Mouse (Mus musculus) spleen, adult 2 months (tissue): ENCODE results near the gene Map4. TPM values are rescaled to one million over a fixed set of nuclear protein-coding genes. Genes with fewer than 3 reads are reported as not detected.

ENCODE experiments used
- DNase-seq, 2 experiments: peaks; one replicate each; pipeline versions ENCODE4 v3.0.0 to v3.0.0-alpha.2; 2012 to 2021; ENCODE audit warnings: low spot score in 2 of 2, low read depth in 1 of 2
- H3K27ac ChIP-seq: fragments of 200-500 bp; 2 replicates; pipeline ENCODE4 v1.5.1; 2012; ENCODE audit warnings: low read length, inconsistent platforms; ENCODE audit not compliant: insufficient read depth
- H3K27me3 ChIP-seq: fragments of 200-500 bp; 2 replicates; pipeline ENCODE4 v1.6.1; 2012; ENCODE audit warnings: mild to moderate bottlenecking, moderate library complexity, low read length, inconsistent platforms; ENCODE audit not compliant: control insufficient read depth, insufficient read depth
- H3K36me3 ChIP-seq: fragments of 200-500 bp; 2 replicates; pipeline ENCODE4 v1.6.1; 2012; ENCODE audit warnings: mild to moderate bottlenecking, low read length, inconsistent platforms; ENCODE audit not compliant: control insufficient read depth, insufficient read depth
- H3K4me1 ChIP-seq: fragments of 200-500 bp; 2 replicates; pipeline ENCODE4 v1.6.1; 2011; ENCODE audit warnings: inconsistent platforms; ENCODE audit not compliant: control insufficient read depth, insufficient read depth, insufficient read length
- H3K4me3 ChIP-seq: fragments of 200-500 bp; 2 replicates; pipeline ENCODE4 v1.5.1; 2011; ENCODE audit warnings: mild to moderate bottlenecking, inconsistent platforms; ENCODE audit not compliant: insufficient read depth, insufficient read length; ENCODE audit errors: extremely low read depth
- CTCF ChIP-seq: fragments of 200-500 bp; IDR thresholded peaks from 2 replicates; pipeline ENCODE4 v1.5.1; 2011; ENCODE audit warnings: mild to moderate bottlenecking, inconsistent platforms; ENCODE audit not compliant: insufficient read depth, insufficient read length, insufficient replicate concordance; ENCODE audit errors: extremely low read depth
- POLR2A ChIP-seq: fragments of 200-500 bp; IDR thresholded peaks from 2 replicates; pipeline ENCODE4 v1.6.1; 2011; ENCODE audit warnings: low read depth, low read length, inconsistent platforms
- WGBS: fragments of 180-500 bp; shearing (Covaris S2); methylation state at CpG from one replicate; pipeline ENCODE4 v1.1.7; 2018; 5-methylcytosine and 5-hydroxymethylcytosine counted together
- polyA plus RNA-seq: library from polyadenylated mRNA; depleted of rRNA; stranded (reverse); fragments of >200 nt; gene quantifications from 2 replicates; pipeline ENCODE4 v1.2.3, GENCODE M21; 2012

Map4 gene
- polyA plus RNA-seq, 1 experiment, result 103 TPM

GRCm38 (mm10) chr9:110047857-110048256, 116.6 kb downstream of the Map4 start:
- no peak for TF ChIP-seq CTCF
- no peak for TF ChIP-seq POLR2A
- no peak overlapping the region for H3K27ac ChIP-seq
- no peak for DNase-seq
- no peaks in the 10 kb centered on the region for H3K4me1 ChIP-seq
- H3K36me3 ChIP-seq, result peaks cover 3% of the 10 kb centered on the region; the same call in 1 of the 2 replicates
- 93% methylated on average over 3 of the region's 3 CpGs for WGBS
- no peaks in the 10 kb centered on the region for H3K27me3 ChIP-seq
- H3K4me3 ChIP-seq, result no peak overlapping the region

- DNase-seq, result no peak
- Histone ChIP-seq H3K27me3 (no peaks in the 10 kb centered on the region), H3K36me3 (peaks cover 2% of the 10 kb centered on the region; the same call in 1 of the 2 replicates), H3K27ac (no peak overlapping the region), H3K4me3 (no peak overlapping the region), H3K4me1 (no peaks in the 10 kb centered on the region)
- no peak for TF ChIP-seq CTCF
- TF ChIP-seq POLR2A, result no peak
Measured at GRCm38 (mm10) chr9:110051184-110051583, 119.9 kb downstream of the Map4 start.

GRCm38 (mm10) chr9:110051869-110052661, 120.8 kb downstream of the Map4 start:
- TF ChIP-seq CTCF (no peak), POLR2A (no peak)
- H3K36me3 ChIP-seq, result peaks cover 2% of the 10 kb centered on the region; the same call in 1 of the 2 replicates
- no peak overlapping the region for H3K27ac ChIP-seq
- H3K4me1 ChIP-seq, result no peaks in the 10 kb centered on the region
- H3K4me3 ChIP-seq, result no peak overlapping the region
- 93% methylated on average over 23 of the region's 23 CpGs for WGBS
- no peaks in the 10 kb centered on the region for H3K27me3 ChIP-seq
- DNase-seq, result no peak

GRCm38 (mm10) chr9:110052951-110053304, 121.7 kb downstream of the Map4 start:
- no peaks in the 10 kb centered on the region for H3K4me1 ChIP-seq
- 89% methylated on average over 4 of the region's 4 CpGs for WGBS
- TF ChIP-seq CTCF (no peak), POLR2A (no peak)
- no peak overlapping the region for H3K27ac ChIP-seq
- H3K36me3 ChIP-seq, result peaks cover 2% of the 10 kb centered on the region; the same call in 1 of the 2 replicates
- H3K4me3 ChIP-seq, result no peak overlapping the region
- no peak for DNase-seq
- H3K27me3 ChIP-seq, result no peaks in the 10 kb centered on the region

- Histone ChIP-seq H3K27me3 (no peaks in the 10 kb centered on the region), H3K27ac (no peak overlapping the region)
- 89% methylated on average over 8 of the region's 8 CpGs for WGBS
Measured at GRCm38 (mm10) chr9:110053305-110054079, 122.2 kb downstream of the Map4 start.

GRCm38 (mm10) chr9:110054080-110054421, 122.8 kb downstream of the Map4 start:
- H3K4me1 ChIP-seq, result no peaks in the 10 kb centered on the region
- DNase-seq, result no peak
- no peaks in the 10 kb centered on the region for H3K27me3 ChIP-seq
- WGBS, result 93% methylated on average over 2 of the region's 2 CpGs
- TF ChIP-seq POLR2A (no peak), CTCF (no peak)
- peaks cover 2% of the 10 kb centered on the region; the same call in 1 of the 2 replicates for H3K36me3 ChIP-seq
- H3K27ac ChIP-seq, result no peak overlapping the region
- no peak overlapping the region for H3K4me3 ChIP-seq

More at GRCm38 (mm10) chr9:110053305-110054079, 122.2 kb downstream of the Map4 start:
- Histone ChIP-seq H3K4me1 (no peaks in the 10 kb centered on the region), H3K36me3 (peaks cover 2% of the 10 kb centered on the region; the same call in 1 of the 2 replicates), H3K4me3 (no peak overlapping the region)
- TF ChIP-seq CTCF (no peak), POLR2A (no peak)
- no peak for DNase-seq

- TF ChIP-seq CTCF (no peak), POLR2A (no peak)
- Histone ChIP-seq H3K27me3 (no peaks in the 10 kb centered on the region), H3K36me3 (peaks cover 2% of the 10 kb centered on the region; the same call in 1 of the 2 replicates), H3K27ac (no peak overlapping the region), H3K4me3 (no peak overlapping the region), H3K4me1 (no peaks in the 10 kb centered on the region)
- WGBS, result 82% methylated on average over 3 of the region's 3 CpGs
- no peak for DNase-seq
Measured at GRCm38 (mm10) chr9:110054781-110055180, 123.5 kb downstream of the Map4 start.
